Mouse (Mus musculus): Measurements from ENCODE around the gene Dock2. TPM values are rescaled to one million over a fixed set of nuclear protein-coding genes. Genes with fewer than 3 reads are reported as not detected.

The Dock2 gene
- polyA plus RNA-seq, 1 experiment from 2014 or later, result 1.4 TPM

DNA sequence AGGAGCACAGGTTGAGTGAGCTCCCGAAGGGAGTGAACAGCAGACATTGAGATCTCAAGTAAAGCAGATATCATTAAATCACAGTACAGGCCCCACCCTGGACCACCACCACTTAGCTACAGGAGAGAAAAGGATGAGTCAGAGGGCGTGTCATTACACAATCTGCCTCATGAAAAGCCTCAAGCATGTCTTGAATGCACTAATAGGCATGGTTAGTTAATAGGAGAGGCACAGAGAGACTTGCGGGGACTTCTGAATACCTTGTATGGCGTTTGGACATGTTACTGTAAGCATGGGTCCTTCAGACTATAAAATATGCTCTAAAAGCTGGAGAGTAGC, 78.6 kb downstream of the Dock2 start:
- 66% methylated on average over 4 of the region's 4 CpGs for WGBS

GRCm38 (mm10) chr11:34704384-34705107, 79.1 kb downstream of the Dock2 start:
- no peak overlapping the region for H3K27ac ChIP-seq (ENCODE audit: low read length)
- H3K4me2 ChIP-seq (ENCODE audit: low read depth, low read length), result no peak overlapping the region
- WGBS, result 57% methylated on average over 8 of the region's 8 CpGs
- H3K9ac ChIP-seq (ENCODE audit: low read depth, low read length), result no peak overlapping the region
- no peaks in the 10 kb centered on the region for H3K36me3 ChIP-seq (ENCODE audit: control insufficient read depth, insufficient read depth, low read length)
- no peaks in the 10 kb centered on the region for H3K27me3 ChIP-seq (replicated peaks; ENCODE audit: control insufficient read depth, insufficient read depth, low read length)
- H3K4me3 ChIP-seq (ENCODE audit: low read length), result no peak overlapping the region
- no peaks in the 10 kb centered on the region for H3K9me3 ChIP-seq (ENCODE audit: control insufficient read depth, low read length)
- ATAC-seq, result no peak
- no peaks in the 10 kb centered on the region for H3K4me1 ChIP-seq (ENCODE audit: control insufficient read depth, insufficient read depth, low read length)

More for the DNA sequence above, 78.6 kb downstream of the Dock2 start:
- Histone ChIP-seq H3K9me3 (ENCODE audit: control insufficient read depth, low read length) (no peaks in the 10 kb centered on the region), H3K4me1 (ENCODE audit: control insufficient read depth, insufficient read depth, low read length) (no peaks in the 10 kb centered on the region), H3K4me2 (ENCODE audit: low read depth, low read length) (no peak overlapping the region), H3K36me3 (ENCODE audit: control insufficient read depth, insufficient read depth, low read length) (no peaks in the 10 kb centered on the region), H3K9ac (ENCODE audit: low read depth, low read length) (no peak overlapping the region), H3K4me3 (ENCODE audit: low read length) (no peak overlapping the region), H3K27me3 (replicated peaks; ENCODE audit: control insufficient read depth, insufficient read depth, low read length) (no peaks in the 10 kb centered on the region), H3K27ac (ENCODE audit: low read length) (no peak overlapping the region)
- ATAC-seq, result no peak

GRCm38 (mm10) chr11:34703851-34704250, 79.8 kb downstream of the Dock2 start:
- WGBS, result 54% methylated on average over 6 of the region's 6 CpGs
- no peaks in the 10 kb centered on the region for H3K4me1 ChIP-seq (ENCODE audit: control insufficient read depth, insufficient read depth, low read length)
- H3K36me3 ChIP-seq (ENCODE audit: control insufficient read depth, insufficient read depth, low read length), result no peaks in the 10 kb centered on the region
- no peaks in the 10 kb centered on the region for H3K9me3 ChIP-seq (ENCODE audit: control insufficient read depth, low read length)
- no peak overlapping the region for H3K4me2 ChIP-seq (ENCODE audit: low read depth, low read length)
- no peak overlapping the region for H3K27ac ChIP-seq (ENCODE audit: low read length)
- no peak for ATAC-seq
- no peak overlapping the region for H3K4me3 ChIP-seq (ENCODE audit: low read length)
- no peak overlapping the region for H3K9ac ChIP-seq (ENCODE audit: low read depth, low read length)
- no peaks in the 10 kb centered on the region for H3K27me3 ChIP-seq (replicated peaks; ENCODE audit: control insufficient read depth, insufficient read depth, low read length)

GRCm38 (mm10) chr11:34681790-34682189, 101.9 kb downstream of the Dock2 start:
- no peaks in the 10 kb centered on the region; the same call in none of the 2 replicates for H3K9me3 ChIP-seq (ENCODE audit: control insufficient read depth, low read length)
- H3K36me3 ChIP-seq (ENCODE audit: control insufficient read depth, insufficient read depth, low read length), result no peaks in the 10 kb centered on the region
- no peak overlapping the region for H3K9ac ChIP-seq (ENCODE audit: low read depth, low read length)
- H3K4me1 ChIP-seq (ENCODE audit: control insufficient read depth, insufficient read depth, low read length), result no peaks in the 10 kb centered on the region
- H3K4me2 ChIP-seq (ENCODE audit: low read depth, low read length), result no peak overlapping the region
- H3K27me3 ChIP-seq (replicated peaks; ENCODE audit: control insufficient read depth, insufficient read depth, low read length), result no peaks in the 10 kb centered on the region
- no peak overlapping the region for H3K4me3 ChIP-seq (ENCODE audit: low read length)
- no peak overlapping the region for H3K27ac ChIP-seq (ENCODE audit: low read length)
- no peak for ATAC-seq
- WGBS, result 53% methylated on average over 8 of the region's 8 CpGs

GRCm38 (mm10) chr11:34544631-34545030, 239.1 kb downstream of the Dock2 start:
- H3K9me3 ChIP-seq (ENCODE audit: control insufficient read depth, low read length), result peaks cover 5% of the 10 kb centered on the region; the same call in 1 of the 2 replicates
- WGBS, result 83% methylated on average over 7 of the region's 7 CpGs
- H3K4me2 ChIP-seq (ENCODE audit: low read depth, low read length), result no peak overlapping the region

DNA sequence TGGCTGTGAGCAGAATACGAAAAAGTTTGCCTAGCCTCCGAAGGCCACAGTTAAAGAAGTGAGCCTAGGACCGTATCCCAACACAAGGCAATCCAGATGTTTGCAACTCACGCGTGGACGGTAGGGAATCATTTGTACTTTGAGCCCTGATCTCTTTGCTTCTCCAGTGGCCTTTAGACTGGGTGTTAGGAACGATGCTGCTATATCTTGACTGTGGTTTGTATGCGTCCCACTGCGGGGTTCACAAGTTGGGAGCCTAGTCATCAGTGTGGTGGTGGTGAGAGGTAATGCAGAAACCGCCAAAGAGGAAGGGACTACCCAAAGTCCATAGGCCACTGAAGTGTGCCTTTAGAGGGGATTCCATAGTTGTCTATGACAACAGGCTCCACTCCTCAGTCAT, 251.6 kb downstream of the Dock2 start:
- Histone ChIP-seq H3K27ac (ENCODE audit: low read length) (no peak overlapping the region), H3K4me1 (ENCODE audit: control insufficient read depth, insufficient read depth, low read length) (no peaks in the 10 kb centered on the region), H3K36me3 (ENCODE audit: control insufficient read depth, insufficient read depth, low read length) (no peaks in the 10 kb centered on the region), H3K9ac (ENCODE audit: low read depth, low read length) (no peak overlapping the region), H3K4me3 (ENCODE audit: low read length) (no peak overlapping the region), H3K9me3 (ENCODE audit: control insufficient read depth, low read length) (no peaks in the 10 kb centered on the region), H3K4me2 (ENCODE audit: low read depth, low read length) (no peak overlapping the region), H3K27me3 (replicated peaks; ENCODE audit: control insufficient read depth, insufficient read depth, low read length) (no peaks in the 10 kb centered on the region)
- ATAC-seq, result no peak
- 89% methylated on average over 10 of the region's 10 CpGs for WGBS

More at GRCm38 (mm10) chr11:34544631-34545030, 239.1 kb downstream of the Dock2 start:
- no peaks in the 10 kb centered on the region for H3K4me1 ChIP-seq (ENCODE audit: control insufficient read depth, insufficient read depth, low read length)
- ATAC-seq, result no peak
- H3K4me3 ChIP-seq (ENCODE audit: low read length), result no peak overlapping the region
- no peak overlapping the region for H3K9ac ChIP-seq (ENCODE audit: low read depth, low read length)
- no peaks in the 10 kb centered on the region for H3K36me3 ChIP-seq (ENCODE audit: control insufficient read depth, insufficient read depth, low read length)
- H3K27ac ChIP-seq (ENCODE audit: low read length), result no peak overlapping the region
- no peaks in the 10 kb centered on the region for H3K27me3 ChIP-seq (replicated peaks; ENCODE audit: control insufficient read depth, insufficient read depth, low read length)

- no peak overlapping the region for H3K4me2 ChIP-seq (ENCODE audit: low read depth, low read length)
- H3K36me3 ChIP-seq (ENCODE audit: control insufficient read depth, insufficient read depth, low read length), result no peaks in the 10 kb centered on the region
- ATAC-seq, result no peak
- no peaks in the 10 kb centered on the region for H3K4me1 ChIP-seq (ENCODE audit: control insufficient read depth, insufficient read depth, low read length)
- H3K27ac ChIP-seq (ENCODE audit: low read length), result no peak overlapping the region
- no peaks in the 10 kb centered on the region for H3K9me3 ChIP-seq (ENCODE audit: control insufficient read depth, low read length)
- H3K4me3 ChIP-seq (ENCODE audit: low read length), result no peak overlapping the region
- WGBS, result 93% methylated on average over 3 of the region's 3 CpGs
- no peaks in the 10 kb centered on the region for H3K27me3 ChIP-seq (replicated peaks; ENCODE audit: control insufficient read depth, insufficient read depth, low read length)
- H3K9ac ChIP-seq (ENCODE audit: low read depth, low read length), result no peak overlapping the region
These were observed 252.7 kb downstream of the Dock2 start for GRCm38 (mm10) chr11:34530971-34531370.

- no peak overlapping the region for H3K4me2 ChIP-seq (ENCODE audit: low read depth, low read length)
- H3K4me1 ChIP-seq (ENCODE audit: control insufficient read depth, insufficient read depth, low read length), result no peaks in the 10 kb centered on the region
- H3K27me3 ChIP-seq (replicated peaks; ENCODE audit: control insufficient read depth, insufficient read depth, low read length), result no peaks in the 10 kb centered on the region
- 80% methylated on average over 4 of the region's 4 CpGs for WGBS
- no peaks in the 10 kb centered on the region for H3K36me3 ChIP-seq (ENCODE audit: control insufficient read depth, insufficient read depth, low read length)
- no peaks in the 10 kb centered on the region for H3K9me3 ChIP-seq (ENCODE audit: control insufficient read depth, low read length)
- no peak overlapping the region for H3K4me3 ChIP-seq (ENCODE audit: low read length)
- H3K9ac ChIP-seq (ENCODE audit: low read depth, low read length), result no peak overlapping the region
- no peak overlapping the region for H3K27ac ChIP-seq (ENCODE audit: low read length)
- ATAC-seq, result no peak
These were observed 255.7 kb downstream of the Dock2 start for GRCm38 (mm10) chr11:34528006-34528405.

DNA sequence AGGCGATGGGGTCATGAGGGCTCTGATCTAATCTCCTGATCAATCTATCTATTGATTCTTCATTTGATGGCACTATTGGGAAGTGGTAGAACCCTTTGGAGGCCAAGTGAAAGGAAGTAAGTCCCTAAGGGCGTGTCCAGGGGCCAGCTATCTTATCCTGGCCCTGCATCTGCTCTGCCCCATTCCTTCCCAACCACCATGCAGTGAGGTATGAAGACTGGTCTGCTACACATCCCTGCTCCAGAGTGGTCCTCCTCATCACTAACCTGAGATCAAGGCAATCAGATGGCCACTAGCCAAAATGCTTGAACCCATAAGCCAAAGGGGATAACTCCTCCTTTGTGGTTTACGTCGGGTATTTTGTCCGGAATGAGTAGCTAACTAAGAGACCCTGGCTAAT, 256.5 kb downstream of the Dock2 start:
- Histone ChIP-seq H3K9ac (ENCODE audit: low read depth, low read length) (no peak overlapping the region), H3K9me3 (ENCODE audit: control insufficient read depth, low read length) (no peaks in the 10 kb centered on the region), H3K27ac (ENCODE audit: low read length) (no peak overlapping the region), H3K4me1 (ENCODE audit: control insufficient read depth, insufficient read depth, low read length) (no peaks in the 10 kb centered on the region), H3K36me3 (ENCODE audit: control insufficient read depth, insufficient read depth, low read length) (no peaks in the 10 kb centered on the region), H3K4me2 (ENCODE audit: low read depth, low read length) (no peak overlapping the region), H3K27me3 (replicated peaks; ENCODE audit: control insufficient read depth, insufficient read depth, low read length) (no peaks in the 10 kb centered on the region), H3K4me3 (ENCODE audit: low read length) (no peak overlapping the region)
- ATAC-seq, result no peak
- 86% methylated on average over 5 of the region's 5 CpGs for WGBS
